Mouse (Mus musculus): ENCODE results near the gene Fam234a. TPM values are rescaled to one million over a fixed set of nuclear protein-coding genes. Genes with fewer than 3 reads are reported as not detected.

Fam234a gene
- total RNA-seq, 1 experiment: 22.1 TPM

DNA sequence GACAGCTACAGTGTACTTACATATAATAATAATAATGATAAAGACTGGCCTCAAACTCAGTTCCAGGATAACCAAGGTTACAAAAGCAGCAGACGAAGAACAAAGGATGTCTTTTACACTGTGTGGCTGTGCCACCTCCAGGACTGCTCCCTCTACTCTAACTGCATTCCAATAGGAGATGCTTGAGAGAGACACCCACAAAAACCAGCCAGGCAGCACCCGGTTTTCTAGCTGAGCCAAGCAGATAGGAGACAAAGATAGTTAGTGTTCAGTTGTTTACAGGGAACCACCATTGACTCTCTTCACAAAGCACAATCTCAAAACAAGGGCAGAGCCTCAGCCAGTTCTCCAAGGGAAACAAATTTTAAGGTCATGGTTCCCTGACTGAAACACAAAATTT lies 4.5 kb downstream of the Fam234a start:
- no peak for DNase-seq (ENCODE audit: low read depth, low spot score)
- no peak overlapping the region for H3K4me3 ChIP-seq (ENCODE audit: insufficient read depth in 1 of 2, low read depth in 1 of 2, low read length in 2 of 2, poor library complexity in 1 of 2, severe bottlenecking in 1 of 2)
- no peaks in the 10 kb centered on the region for H3K36me3 ChIP-seq (ENCODE audit: control insufficient read depth, insufficient read depth, low read length, poor library complexity, severe bottlenecking)
- in situ Hi-C loops (cut with MboI; ENCODE audit: low sequenced_read_pairs in 2 of 2, unreplicated experiment in 2 of 2): no loop called here
- H3K27ac ChIP-seq (ENCODE audit: insufficient read depth, low read depth, low read length, poor library complexity, severe bottlenecking): no peak overlapping the region
- no peaks in the 10 kb centered on the region for H3K9me3 ChIP-seq (ENCODE audit: control insufficient read depth, insufficient read depth, low read depth, low read length)
- peaks cover 4% of the 10 kb centered on the region in 2 experiments; a peak in 2 of 4 replicates for H3K4me1 ChIP-seq (ENCODE audit: control insufficient read depth in 2 of 2, insufficient read depth in 2 of 2, low read length in 2 of 2, poor library complexity in 1 of 2)
- TF ChIP-seq ZNF384 (IDR thresholded peaks at IDR 0.05; ENCODE audit: low read depth, low read length) (no peak), HCFC1 (IDR thresholded peaks at IDR 0.05; ENCODE audit: borderline replicate concordance, insufficient read depth, low read length) (no peak)
- no peak overlapping the region for H3K9ac ChIP-seq (ENCODE audit: insufficient read depth, low read depth, low read length, poor library complexity, severe bottlenecking)

DNA sequence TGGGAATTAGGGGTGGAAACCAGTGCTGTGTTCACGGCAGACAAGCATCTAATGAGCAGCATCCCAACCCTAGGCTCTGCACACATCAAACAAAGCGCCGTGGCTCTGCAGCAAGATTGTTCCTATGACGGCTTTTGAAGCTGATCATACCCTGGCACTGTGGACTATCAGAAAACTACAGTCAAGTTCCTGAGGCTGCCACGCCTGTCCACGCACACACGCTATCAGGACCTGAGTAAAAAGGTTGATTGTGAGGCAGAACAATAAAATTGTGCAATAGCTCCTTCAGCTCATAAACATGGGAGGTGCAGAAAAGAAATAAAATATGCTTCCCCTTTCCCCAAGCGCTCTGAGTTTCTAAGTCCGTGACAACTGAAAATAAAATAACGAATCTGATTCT lies 6.4 kb downstream of the Fam234a start:
- TF ChIP-seq MAFK (IDR thresholded peaks at IDR 0.05; ENCODE audit: insufficient read depth, low read depth, low read length): no peak
- no peak for TF ChIP-seq ZNF384 (IDR thresholded peaks at IDR 0.05; ENCODE audit: low read depth, low read length)
- TF ChIP-seq HCFC1 (IDR thresholded peaks at IDR 0.05; ENCODE audit: borderline replicate concordance, insufficient read depth, low read length): no peak
- TF ChIP-seq ZC3H11A (IDR thresholded peaks at IDR 0.05; ENCODE audit: borderline replicate concordance, low read depth, low read length): no peak
- no peak for TF ChIP-seq CHD2 (IDR thresholded peaks at IDR 0.05; ENCODE audit: low read depth, low read length)
- Histone ChIP-seq H3K36me3 (ENCODE audit: control insufficient read depth, insufficient read depth, low read length, poor library complexity, severe bottlenecking) (no peaks in the 10 kb centered on the region), H3K4me1 (ENCODE audit: control insufficient read depth in 2 of 2, insufficient read depth in 2 of 2, low read length in 2 of 2, poor library complexity in 1 of 2) (peaks cover 4% of the 10 kb centered on the region in 2 experiments; a peak in 2 of 4 replicates), H3K4me3 (ENCODE audit: insufficient read depth in 1 of 2, low read depth in 1 of 2, low read length in 2 of 2, poor library complexity in 1 of 2, severe bottlenecking in 1 of 2) (no peak overlapping the region), H3K9ac (ENCODE audit: insufficient read depth, low read depth, low read length, poor library complexity, severe bottlenecking) (no peak overlapping the region), H3K9me3 (ENCODE audit: control insufficient read depth, insufficient read depth, low read depth, low read length) (no peaks in the 10 kb centered on the region), H3K27ac (ENCODE audit: insufficient read depth, low read depth, low read length, poor library complexity, severe bottlenecking) (no peak overlapping the region)
- DNase-seq (ENCODE audit: low read depth, low spot score): no peak
- in situ Hi-C loops (cut with MboI; ENCODE audit: low sequenced_read_pairs in 2 of 2, unreplicated experiment in 2 of 2): no loop called here

DNA sequence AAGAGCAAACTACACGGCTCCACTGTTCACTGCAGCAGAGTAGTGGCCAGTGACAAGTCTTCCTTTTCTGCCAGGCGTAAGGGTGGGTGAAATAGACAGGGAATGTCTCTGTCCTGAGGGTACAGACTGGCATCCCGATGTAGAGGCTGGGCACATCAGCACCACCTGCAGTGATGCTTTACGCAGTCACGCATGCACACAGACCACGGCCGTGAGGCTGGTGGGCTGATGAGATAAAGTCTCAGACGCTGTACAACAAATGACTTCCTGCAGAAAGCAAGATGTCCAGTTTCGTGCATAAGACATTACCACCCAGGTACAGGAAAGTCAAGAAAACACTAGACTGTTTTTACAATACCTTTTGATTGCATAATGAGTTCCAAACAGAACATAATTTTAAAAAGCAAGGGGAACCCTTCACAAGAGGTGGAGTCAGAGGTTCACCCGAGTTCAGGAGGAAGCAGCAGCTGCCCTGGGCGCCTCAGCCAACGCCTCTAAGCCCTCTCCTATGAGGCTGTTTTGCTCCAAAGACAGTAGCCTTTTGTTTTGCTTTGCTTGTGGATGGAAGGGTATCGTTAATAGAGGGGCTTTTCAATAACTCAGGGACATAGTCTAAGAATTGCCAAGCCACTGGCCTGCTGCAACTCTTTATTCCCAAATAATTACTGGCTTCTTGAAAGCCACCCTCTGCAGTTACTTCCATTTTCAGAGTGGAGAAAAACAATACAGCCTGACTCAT lies 8.8 kb downstream of the Fam234a start:
- DNase-seq (ENCODE audit: low read depth, low spot score): no peak
- in situ Hi-C loops (cut with MboI; ENCODE audit: low sequenced_read_pairs in 2 of 2, unreplicated experiment in 2 of 2): no loop called here
- no peak overlapping the region; the same call in 1 of the 2 replicates for H3K27ac ChIP-seq (ENCODE audit: insufficient read depth, low read depth, low read length, poor library complexity, severe bottlenecking)
- TF ChIP-seq MAFK (IDR thresholded peaks at IDR 0.05; ENCODE audit: insufficient read depth, low read depth, low read length): no peak
- no peak for TF ChIP-seq ZNF384 (IDR thresholded peaks at IDR 0.05; ENCODE audit: low read depth, low read length)
- no peaks in the 10 kb centered on the region for H3K9me3 ChIP-seq (ENCODE audit: control insufficient read depth, insufficient read depth, low read depth, low read length)
- no peak overlapping the region for H3K4me3 ChIP-seq (ENCODE audit: insufficient read depth in 1 of 2, low read depth in 1 of 2, low read length in 2 of 2, poor library complexity in 1 of 2, severe bottlenecking in 1 of 2)
- H3K4me1 ChIP-seq (ENCODE audit: control insufficient read depth in 2 of 2, insufficient read depth in 2 of 2, low read length in 2 of 2, poor library complexity in 1 of 2): peaks cover 0 to 3% of the 10 kb centered on the region in 2 experiments; a peak in 2 of 4 replicates
- H3K36me3 ChIP-seq (ENCODE audit: control insufficient read depth, insufficient read depth, low read length, poor library complexity, severe bottlenecking): no peaks in the 10 kb centered on the region
- no peak overlapping the region for H3K9ac ChIP-seq (ENCODE audit: insufficient read depth, low read depth, low read length, poor library complexity, severe bottlenecking)

DNA sequence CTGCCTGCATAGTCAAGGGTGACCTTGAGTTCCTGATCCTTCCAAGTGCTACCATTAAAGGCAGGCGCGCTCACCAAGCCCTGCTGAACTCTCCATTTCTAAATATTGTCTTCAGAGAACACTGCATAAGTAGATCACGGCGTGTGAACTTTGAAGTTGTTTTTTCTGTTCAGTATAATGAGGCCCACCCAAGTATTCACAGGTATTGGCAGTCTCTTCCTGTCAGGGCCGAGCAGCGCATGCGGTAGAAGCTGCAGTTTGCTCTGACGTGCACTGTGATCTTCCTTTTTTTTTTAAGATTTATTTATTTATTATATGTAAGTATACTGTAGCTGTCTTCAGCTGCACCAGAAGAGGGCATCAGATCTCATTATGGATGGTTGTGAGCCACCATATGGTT lies 9.7 kb downstream of the Fam234a start:
- Histone ChIP-seq H3K4me3 (ENCODE audit: insufficient read depth in 1 of 2, low read depth in 1 of 2, low read length in 2 of 2, poor library complexity in 1 of 2, severe bottlenecking in 1 of 2) (no peak overlapping the region), H3K4me1 (ENCODE audit: control insufficient read depth in 2 of 2, insufficient read depth in 2 of 2, low read length in 2 of 2, poor library complexity in 1 of 2) (peaks cover 0 to 3% of the 10 kb centered on the region in 2 experiments; a peak in 1 of 4 replicates), H3K27ac (ENCODE audit: insufficient read depth, low read depth, low read length, poor library complexity, severe bottlenecking) (no peak overlapping the region), H3K9me3 (ENCODE audit: control insufficient read depth, insufficient read depth, low read depth, low read length) (no peaks in the 10 kb centered on the region), H3K9ac (ENCODE audit: insufficient read depth, low read depth, low read length, poor library complexity, severe bottlenecking) (no peak overlapping the region), H3K36me3 (ENCODE audit: control insufficient read depth, insufficient read depth, low read length, poor library complexity, severe bottlenecking) (no peaks in the 10 kb centered on the region)
- no peak for TF ChIP-seq CHD2 (IDR thresholded peaks at IDR 0.05; ENCODE audit: low read depth, low read length)
- in situ Hi-C loops (cut with MboI; ENCODE audit: low sequenced_read_pairs in 2 of 2, unreplicated experiment in 2 of 2): no loop called here
- DNase-seq (ENCODE audit: low read depth, low spot score): no peak

DNA sequence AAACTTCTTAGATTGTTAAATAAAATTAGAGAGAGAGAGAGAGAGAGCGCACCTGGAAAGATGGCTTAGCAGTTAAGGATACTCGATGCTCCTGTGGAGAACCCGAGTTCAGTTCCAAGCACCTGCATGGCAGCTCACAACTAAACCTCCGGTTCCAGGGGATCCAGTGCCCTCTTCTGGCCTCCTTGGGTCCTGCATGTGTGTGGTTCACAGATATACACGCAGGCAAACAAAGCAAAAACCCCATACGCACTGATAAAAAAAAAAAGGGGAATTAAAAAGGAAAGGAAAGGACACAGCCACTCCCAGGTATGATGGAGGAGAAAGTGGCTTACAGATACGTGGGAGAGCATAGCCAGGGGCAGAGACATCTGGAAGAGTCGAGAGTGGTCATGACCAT lies 11.2 kb downstream of the Fam234a start:
- peak; percentile 38 for DNase-seq (ENCODE audit: low read depth, low spot score)
- Histone ChIP-seq H3K36me3 (ENCODE audit: control insufficient read depth, insufficient read depth, low read length, poor library complexity, severe bottlenecking) (no peaks in the 10 kb centered on the region), H3K9me3 (ENCODE audit: control insufficient read depth, insufficient read depth, low read depth, low read length) (no peaks in the 10 kb centered on the region), H3K4me3 (ENCODE audit: insufficient read depth in 1 of 2, low read depth in 1 of 2, low read length in 2 of 2, poor library complexity in 1 of 2, severe bottlenecking in 1 of 2) (no peak overlapping the region), H3K4me1 (ENCODE audit: control insufficient read depth in 2 of 2, insufficient read depth in 2 of 2, low read length in 2 of 2, poor library complexity in 1 of 2) (peaks cover 0 to 3% of the 10 kb centered on the region in 2 experiments; a peak in 1 of 4 replicates), H3K9ac (ENCODE audit: insufficient read depth, low read depth, low read length, poor library complexity, severe bottlenecking) (no peak overlapping the region), H3K27ac (ENCODE audit: insufficient read depth, low read depth, low read length, poor library complexity, severe bottlenecking) (no peak overlapping the region)
- TF ChIP-seq ZNF384 (IDR thresholded peaks at IDR 0.05; ENCODE audit: low read depth, low read length) (peak; percentile 64; the same call in 1 of the 2 replicates), ZC3H11A (IDR thresholded peaks at IDR 0.05; ENCODE audit: borderline replicate concordance, low read depth, low read length) (peak; percentile 16; the same call in 1 of the 2 replicates), HCFC1 (IDR thresholded peaks at IDR 0.05; ENCODE audit: borderline replicate concordance, insufficient read depth, low read length) (no peak), MAFK (IDR thresholded peaks at IDR 0.05; ENCODE audit: insufficient read depth, low read depth, low read length) (no peak), CHD2 (IDR thresholded peaks at IDR 0.05; ENCODE audit: low read depth, low read length) (no peak)
- in situ Hi-C loops (cut with MboI; ENCODE audit: low sequenced_read_pairs in 2 of 2, unreplicated experiment in 2 of 2): no loop called here
